Mouse (Mus musculus) adipocyte (in vitro differentiated cells): ENCODE measurements at regions not wholly inside any gene's neighbourhood (a gene's known extent, or its start where the extent isn't known, plus 50 kb on each side); places are given as distances from the start of the nearest gene placed in this dataset.

Experiments
- DNase-seq: peaks from one replicate; pipeline ENCODE4 v3.0.0-alpha.2; 2016; ENCODE audit warnings: low spot score

GRCm38 (mm10) chr3:57910020-57910419, 62.1 kb upstream of the Pfn2 start:
- DNase-seq: no peak

DNA sequence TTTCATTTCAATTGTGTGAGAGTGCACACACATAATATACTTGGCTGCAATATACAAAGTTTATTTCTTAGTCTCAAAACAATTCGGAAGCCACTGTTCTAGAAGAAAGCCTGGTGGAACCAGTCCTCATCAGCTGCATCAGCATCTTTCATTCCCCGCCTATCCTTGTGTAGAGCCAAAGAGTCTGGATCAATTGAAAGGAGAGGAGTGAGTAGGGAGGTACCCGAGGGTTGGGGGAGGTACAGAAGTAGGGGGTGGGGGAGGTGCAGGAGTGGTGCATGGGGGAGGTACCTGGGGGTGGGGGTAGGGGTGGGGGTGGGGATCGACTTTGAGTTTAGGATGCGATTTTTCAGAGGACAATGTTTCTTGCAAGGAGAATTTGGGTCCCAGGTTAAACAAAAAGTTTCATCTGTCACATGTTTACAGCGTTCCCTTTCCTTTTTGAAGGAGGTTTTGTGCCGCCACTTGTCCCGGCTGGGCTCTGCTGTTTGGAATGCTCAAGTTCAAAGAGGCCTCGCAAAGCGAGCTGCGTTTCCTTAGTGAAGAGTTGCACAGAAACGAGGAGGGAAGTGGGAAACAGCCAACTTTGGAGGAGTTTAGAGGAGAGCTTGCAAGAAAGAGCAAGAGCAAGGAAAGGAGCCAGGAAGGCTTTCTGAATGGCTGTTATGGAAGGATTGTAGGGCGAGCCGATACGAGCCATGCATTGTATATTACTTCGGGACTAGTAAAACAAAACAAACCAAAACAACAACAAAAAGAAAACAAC, 64.1 kb upstream of the Pfn2 start:
- no peak for DNase-seq

DNA sequence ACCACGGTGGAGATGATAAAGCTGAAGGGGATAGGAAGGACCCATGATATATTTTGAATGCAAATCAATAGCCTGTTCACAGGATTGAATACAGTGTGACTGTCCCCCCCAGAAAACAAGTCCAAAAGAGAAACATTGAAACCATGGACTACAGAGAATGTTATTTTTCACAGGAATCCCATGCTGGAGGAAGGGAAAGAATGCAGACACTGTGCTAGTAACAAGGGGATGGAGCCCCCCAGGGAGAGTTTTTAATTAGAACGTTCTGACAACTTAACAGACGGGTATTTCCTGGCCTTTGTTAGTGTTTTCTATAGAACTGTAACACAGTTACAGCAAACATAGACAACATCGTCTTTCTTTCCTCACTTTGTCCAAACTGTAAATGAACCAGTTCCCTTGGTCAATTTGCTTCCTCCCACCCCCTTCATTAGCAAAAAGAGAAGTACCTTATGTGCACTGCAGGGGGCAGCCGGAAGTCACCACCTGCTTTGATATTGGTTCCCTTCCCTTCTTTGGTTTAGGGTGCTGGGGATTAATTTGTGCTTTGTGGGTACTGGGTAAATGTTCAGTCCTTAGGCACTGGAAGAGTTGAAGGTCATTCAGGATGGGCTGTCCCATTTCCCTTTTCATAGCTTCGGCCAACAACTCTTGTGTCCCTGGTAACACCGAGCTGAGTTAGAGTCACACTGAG, 64.9 kb upstream of the Pfn2 start:
- no peak for DNase-seq

DNA sequence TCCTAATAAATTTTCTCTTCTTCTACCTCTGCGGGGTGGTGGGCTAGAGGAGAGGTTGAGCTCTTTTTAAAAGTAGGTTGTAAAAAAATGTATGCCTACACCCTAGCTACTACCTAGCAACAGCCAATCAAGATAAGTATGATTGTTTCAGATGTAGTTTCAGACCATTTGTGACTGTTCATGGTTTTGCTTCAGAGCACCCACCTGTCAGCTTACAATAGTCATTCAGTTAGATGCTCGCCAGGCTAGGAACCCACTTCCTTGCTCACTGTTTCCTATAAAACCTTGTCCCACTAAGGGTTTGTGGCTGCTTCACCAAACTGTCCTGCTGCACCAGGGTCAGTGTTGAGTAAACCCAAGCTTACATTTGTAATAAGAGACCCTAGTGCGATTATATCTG, 66.8 kb upstream of the Pfn2 start:
- DNase-seq: no peak

- no peak for DNase-seq
Observed at GRCm38 (mm10) chr3:57918913-57919312, 71.0 kb upstream of the Pfn2 start.

- DNase-seq: no peak
Observed at GRCm38 (mm10) chr3:57919390-57920089, 71.7 kb upstream of the Pfn2 start.

GRCm38 (mm10) chr3:57920090-57920432, 72.2 kb upstream of the Pfn2 start:
- no peak for DNase-seq

GRCm38 (mm10) chr3:57921071-57921882, 73.4 kb upstream of the Pfn2 start:
- no peak for DNase-seq

DNA sequence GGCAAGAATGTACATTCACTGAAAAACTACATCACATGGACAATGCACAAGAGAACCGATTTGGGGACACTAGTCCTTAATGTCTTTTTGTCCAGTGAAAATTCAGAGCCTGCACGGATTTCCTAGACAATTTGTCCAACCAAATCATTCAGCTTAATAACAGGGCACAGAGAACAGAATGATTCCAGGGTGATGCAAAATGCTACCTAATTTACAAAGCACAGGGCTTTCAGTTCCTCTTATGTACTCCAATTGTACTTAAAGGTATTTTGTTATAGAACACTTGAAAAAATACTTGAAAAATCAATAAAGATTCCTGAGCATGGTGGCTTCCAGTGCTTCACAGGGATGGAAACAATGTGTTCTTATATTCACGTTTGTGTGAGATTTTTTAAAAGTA, 75.2 kb upstream of the Pfn2 start:
- DNase-seq: no peak

- DNase-seq: no peak
Observed at GRCm38 (mm10) chr3:57932657-57933539, 85.0 kb upstream of the Pfn2 start.

GRCm38 (mm10) chr3:57935042-57935610, 87.2 kb upstream of the Pfn2 start:
- DNase-seq: no peak

- no peak for DNase-seq
Observed at GRCm38 (mm10) chr3:57940504-57941381, 92.9 kb upstream of the Pfn2 start.

DNA sequence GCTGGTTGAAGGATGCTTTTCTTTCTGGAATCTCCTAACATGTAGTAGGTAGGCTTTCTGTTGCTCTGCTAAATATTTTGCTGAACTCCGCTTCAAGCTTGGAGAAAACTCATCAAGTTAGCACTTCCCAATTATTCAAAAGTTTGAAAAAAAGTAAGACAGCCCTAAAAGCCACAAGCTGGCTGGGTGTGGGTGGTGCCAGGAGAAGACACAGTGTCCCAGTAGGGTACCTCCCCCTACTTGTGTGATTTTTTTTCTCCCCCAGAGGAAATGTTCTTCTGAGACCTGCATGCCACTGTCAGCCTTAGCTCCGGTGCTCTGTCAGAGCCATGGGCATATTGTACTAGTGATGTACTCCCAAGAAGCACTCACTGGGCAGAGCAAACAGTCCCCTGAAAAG, 96.8 kb upstream of the Pfn2 start:
- no peak for DNase-seq

DNA sequence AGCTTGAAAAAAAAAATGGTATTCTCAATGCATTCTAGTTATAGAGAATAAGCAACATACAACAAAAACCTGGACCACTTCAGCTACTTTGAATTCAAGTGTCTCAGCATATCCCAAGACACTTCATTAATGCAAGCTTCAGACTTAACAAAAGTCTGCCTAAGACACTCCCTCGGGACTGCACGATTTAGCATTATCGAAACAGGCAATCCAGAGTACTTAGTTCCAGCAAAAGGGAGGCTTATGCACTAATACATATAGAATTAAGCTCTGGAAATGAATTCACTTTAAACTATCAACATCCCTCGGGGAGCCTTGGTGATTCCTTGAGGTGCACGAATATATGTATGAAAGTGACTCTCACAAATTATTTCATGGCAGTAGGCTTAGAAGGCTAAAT, 97.9 kb upstream of the Pfn2 start:
- no peak for DNase-seq

DNA sequence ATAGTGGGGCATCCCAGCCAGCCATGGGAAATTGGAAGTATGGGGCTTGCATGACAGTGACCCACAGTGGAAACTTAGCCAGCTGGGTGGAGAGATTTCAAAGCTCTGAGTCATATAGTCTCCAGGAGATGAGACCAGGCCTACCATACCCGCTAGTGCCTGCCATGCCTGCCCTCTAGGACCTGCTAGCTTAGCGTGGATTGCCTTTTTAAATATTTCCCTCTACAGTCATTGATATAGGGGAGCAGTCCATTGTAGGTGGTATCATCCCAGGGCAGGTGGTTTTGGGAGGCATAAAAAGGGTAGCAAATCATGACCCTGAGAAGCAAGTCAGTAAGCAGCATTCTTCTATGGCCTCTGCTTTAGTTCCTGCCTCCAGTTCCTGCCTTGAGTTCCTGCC, 99.5 kb upstream of the Pfn2 start:
- DNase-seq: no peak

GRCm38 (mm10) chr3:57948720-57949119, 100.8 kb upstream of the Pfn2 start:
- DNase-seq: no peak

DNA sequence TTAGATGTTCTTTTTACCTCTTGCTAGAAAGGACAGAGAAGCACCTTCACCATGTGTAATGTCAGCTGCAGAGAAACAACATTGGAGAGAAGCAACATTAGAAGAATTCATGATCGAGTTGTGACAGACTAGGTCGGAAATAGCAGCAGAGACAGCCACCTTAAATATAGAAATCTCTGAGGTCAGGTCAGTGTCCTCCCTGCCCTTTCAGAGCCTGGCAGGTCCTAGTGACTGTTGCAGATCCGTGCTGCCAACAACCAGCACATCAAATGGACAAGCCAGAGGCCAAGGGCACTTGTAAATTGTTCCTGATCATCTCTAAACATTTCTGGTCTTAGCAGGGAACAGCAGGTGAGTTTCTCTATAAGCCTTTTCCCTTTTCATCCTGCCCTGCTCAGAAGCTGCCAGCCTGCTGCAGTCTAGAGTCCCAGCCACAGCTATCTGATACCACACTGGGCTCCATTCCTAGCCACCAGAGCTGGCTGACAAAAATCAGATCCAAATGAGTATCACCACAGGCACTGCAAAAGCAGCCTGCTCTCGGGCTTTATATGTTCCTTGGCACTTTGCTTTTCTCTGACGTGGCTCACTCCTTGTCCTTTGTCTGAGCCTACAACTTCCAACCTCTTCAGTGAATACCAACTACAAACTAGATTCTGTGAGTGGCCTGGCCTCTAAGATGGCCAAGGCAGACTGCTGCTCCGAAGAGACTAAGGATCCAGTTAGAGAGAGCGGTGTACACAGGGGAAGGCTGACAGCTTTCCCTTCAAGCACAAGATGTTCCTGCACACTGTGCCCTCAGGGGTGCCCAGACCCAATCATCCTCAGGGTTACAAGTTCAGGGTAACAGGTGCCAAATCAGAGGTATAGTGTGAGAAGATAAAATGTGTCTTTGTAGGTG, 102.8 kb upstream of the Pfn2 start:
- DNase-seq: no peak

GRCm38 (mm10) chr3:57951438-57951837, 103.6 kb upstream of the Pfn2 start:
- DNase-seq: no peak

- no peak for DNase-seq
Observed at GRCm38 (mm10) chr3:57957352-57957751, 109.5 kb upstream of the Pfn2 start.
